Mouse (Mus musculus): Measurements from ENCODE around the gene Ifit2. TPM values are rescaled to one million over a fixed set of nuclear protein-coding genes. Genes with fewer than 3 reads are reported as not detected.
"Not testable (repeated sequence)": the region's sequence is repeated elsewhere in the genome, so short reads cannot be mapped to it uniquely, and the experiment has no call there.

Ifit2 gene
- total RNA-seq, 2 experiments from 2014 or later, result 6.9 to 7.1 TPM

GRCm38 (mm10) chr19:34583126-34583766, 32.8 kb downstream of the Ifit2 start, which contains the start of gene Ifit3:
Gene Ifit3 (plus strand): TSS chr19:34583531.
- intact Hi-C loops (cut with DNase I); DNase-seq (ENCODE audit: extremely low spot score in 1 of 2, low spot score in 2 of 2): not testable (repeated sequence)

GRCm38 (mm10) chr19:34585740-34586458, 35.4 kb downstream of the Ifit2 start:
- DNase-seq (ENCODE audit: extremely low spot score in 1 of 2, low spot score in 2 of 2), result not testable (repeated sequence)
- intact Hi-C loops (cut with DNase I), result loop anchor here (5.0 kb wide), 1 partner anchor 36 kb away; no protein-coding TSS in a partner anchor

- intact Hi-C loops (cut with DNase I), result loop anchor here (5.0 kb wide), 1 partner anchor 34 kb away; no protein-coding TSS in a partner anchor
- not testable (repeated sequence) for DNase-seq (ENCODE audit: extremely low spot score in 1 of 2, low spot score in 2 of 2)
These were observed 37.6 kb downstream of the Ifit2 start for GRCm38 (mm10) chr19:34587898-34588692.

- no peak for DNase-seq (ENCODE audit: extremely low spot score in 1 of 2, low spot score in 2 of 2)
- intact Hi-C loops (cut with DNase I), result loop anchor here (5.0 kb wide), 1 partner anchor 33 kb away; no protein-coding TSS in a partner anchor
These were observed 38.5 kb downstream of the Ifit2 start for GRCm38 (mm10) chr19:34588959-34589358.

GRCm38 (mm10) chr19:34593456-34593855, 43.0 kb downstream of the Ifit2 start:
- DNase-seq (ENCODE audit: extremely low spot score in 1 of 2, low spot score in 2 of 2), result no peak
- intact Hi-C loops (cut with DNase I), result no loop called here

GRCm38 (mm10) chr19:34594523-34594922, 44.0 kb downstream of the Ifit2 start:
- intact Hi-C loops (cut with DNase I); DNase-seq (ENCODE audit: extremely low spot score in 1 of 2, low spot score in 2 of 2): not testable (repeated sequence)

- intact Hi-C loops (cut with DNase I), result no loop called here
- no peak for DNase-seq (ENCODE audit: extremely low spot score in 1 of 2, low spot score in 2 of 2)
These were observed 46.3 kb downstream of the Ifit2 start for GRCm38 (mm10) chr19:34596811-34597210.

GRCm38 (mm10) chr19:34598341-34598740, 47.8 kb downstream of the Ifit2 start:
- intact Hi-C loops (cut with DNase I), result no loop called here
- DNase-seq (ENCODE audit: extremely low spot score in 1 of 2, low spot score in 2 of 2), result peak; percentile 22 to 69

GRCm38 (mm10) chr19:34599250-34599649, 48.8 kb downstream of the Ifit2 start:
- intact Hi-C loops (cut with DNase I); DNase-seq (ENCODE audit: extremely low spot score in 1 of 2, low spot score in 2 of 2): not testable (repeated sequence)

- intact Hi-C loops (cut with DNase I); DNase-seq (ENCODE audit: extremely low spot score in 1 of 2, low spot score in 2 of 2): not testable (repeated sequence)
These were observed 51.4 kb downstream of the Ifit2 start, which contains the start of gene Ifit1bl1 for GRCm38 (mm10) chr19:34601888-34602287. Gene Ifit1bl1 (minus strand): TSS chr19:34601956.

GRCm38 (mm10) chr19:34605472-34605871, 55.0 kb downstream of the Ifit2 start:
- no peak for DNase-seq (ENCODE audit: extremely low spot score in 1 of 2, low spot score in 2 of 2)
- intact Hi-C loops (cut with DNase I), result no loop called here

- intact Hi-C loops (cut with DNase I), result not testable (repeated sequence)
- peak in 1 of 2 experiments; percentile 26 for DNase-seq (ENCODE audit: extremely low spot score in 1 of 2, low spot score in 2 of 2)
These were observed 57.0 kb downstream of the Ifit2 start, which contains the start of gene Ifit3b for GRCm38 (mm10) chr19:34607237-34608051. Gene Ifit3b (plus strand): TSS chr19:34607970.

- DNase-seq (ENCODE audit: extremely low spot score in 1 of 2, low spot score in 2 of 2); intact Hi-C loops (cut with DNase I): not testable (repeated sequence)
These were observed 59.6 kb downstream of the Ifit2 start for GRCm38 (mm10) chr19:34610118-34610517.

- DNase-seq (ENCODE audit: extremely low spot score in 1 of 2, low spot score in 2 of 2); intact Hi-C loops (cut with DNase I): not testable (repeated sequence)
These were observed 61.9 kb downstream of the Ifit2 start for GRCm38 (mm10) chr19:34612243-34613001.

GRCm38 (mm10) chr19:34620871-34621270, 70.4 kb downstream of the Ifit2 start:
- intact Hi-C loops (cut with DNase I), result loop anchor here (5.0 kb wide), 1 partner anchor 34 kb away; no protein-coding TSS in a partner anchor
- no peak for DNase-seq (ENCODE audit: extremely low spot score in 1 of 2, low spot score in 2 of 2)

- intact Hi-C loops (cut with DNase I), result loop anchor here (5.0 kb wide), 1 partner anchor 36 kb away; no protein-coding TSS in a partner anchor
These were observed 73.3 kb downstream of the Ifit2 start for GRCm38 (mm10) chr19:34623781-34624180.

GRCm38 (mm10) chr19:34624663-34625062, 74.2 kb downstream of the Ifit2 start:
- DNase-seq (ENCODE audit: extremely low spot score in 1 of 2, low spot score in 2 of 2), result no peak
- intact Hi-C loops (cut with DNase I), result loop anchor here (5.0 kb wide), 1 partner anchor 37 kb away; no protein-coding TSS in a partner anchor

More at GRCm38 (mm10) chr19:34623781-34624180, 73.3 kb downstream of the Ifit2 start:
- DNase-seq (ENCODE audit: extremely low spot score in 1 of 2, low spot score in 2 of 2), result no peak
